ENCODE assay signal across 7 mouse cellular contexts in the genomic region with DNA sequence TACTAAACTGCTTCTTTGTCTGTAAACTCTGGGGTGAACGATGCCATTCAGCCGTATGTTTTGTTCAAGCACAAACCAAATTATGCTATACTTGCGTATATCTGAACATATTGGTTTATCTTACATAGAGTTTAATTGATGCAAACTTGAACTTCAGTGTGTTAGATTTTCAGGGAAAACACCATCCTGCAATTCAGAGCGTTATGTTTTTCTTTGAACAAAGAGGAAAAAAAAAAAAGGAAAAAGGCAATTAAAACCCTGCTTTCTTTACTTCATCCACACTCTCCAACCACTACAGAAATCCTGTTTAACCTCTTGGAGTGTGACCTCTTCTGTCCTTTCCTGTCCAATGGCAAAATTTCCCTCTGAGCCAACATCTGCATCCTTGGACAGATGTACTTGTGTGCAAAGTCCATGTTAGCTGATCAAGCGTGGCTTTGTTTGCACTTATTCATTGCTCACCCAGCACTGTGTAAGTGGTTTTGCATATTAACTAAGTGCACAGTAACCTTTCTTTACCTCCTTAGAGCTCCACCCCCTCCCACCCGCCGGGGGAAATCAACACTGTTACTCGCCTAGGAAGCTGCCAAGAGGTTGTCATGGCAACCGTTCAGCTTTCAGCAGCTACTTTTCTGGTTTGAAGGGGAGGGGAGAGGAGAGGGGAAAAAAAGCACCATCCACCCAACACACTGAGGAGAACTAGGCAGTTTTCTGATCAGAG.
A peak's percentile ranks its signal among the peaks of the same experiment; 100 is the strongest.
DNase-seq lines count a peak whose midpoint lies in the region; ATAC-seq lines count a peak whose summit lies in the region.

No protein-coding gene starts in this region.

- WGBS in midbrain, embryonic 12.5 days, result 8% methylated on average over 9 of the region's 9 CpGs

- no peak overlapping the region for H3K9ac ChIP-seq in midbrain, embryonic 12.5 days (replicated peaks)

- intact Hi-C loops in left cerebral cortex, postnatal 4 days (cut with DNase I), result no loop called here

- no peaks in the 10 kb centered on the region for H3K9me3 ChIP-seq in midbrain, embryonic 12.5 days

- H3K4me1 ChIP-seq in midbrain, embryonic 12.5 days, result peaks cover 40% of the 10 kb centered on the region

- peak overlapping the region; percentile 48 for H3K4me2 ChIP-seq in midbrain, embryonic 12.5 days (replicated peaks)

- H3K36me3 ChIP-seq in midbrain, embryonic 12.5 days, result no peaks in the 10 kb centered on the region

- peak; percentile 75 for ATAC-seq in common myeloid progenitor, adult 5-6 weeks (replicated peaks; ENCODE audit: low read depth, poor library complexity, severe bottlenecking)
- ATAC-seq in granulocyte monocyte progenitor cell, adult 5-6 weeks (replicated peaks; ENCODE audit: poor library complexity, severe bottlenecking), result peak; percentile 33
- ATAC-seq in midbrain, embryonic 12.5 days (ENCODE audit: low FRiP score, low read depth), result peak; percentile 95

- no peak overlapping the region for H3K4me3 ChIP-seq in midbrain, embryonic 12.5 days

- H3K27ac ChIP-seq in midbrain, embryonic 12.5 days (replicated peaks), result peak overlapping the region; percentile 75

- DNase-seq in adrenal gland, adult 2 months, result peak; percentile 49
- peak; percentile 94 to 96 for DNase-seq in kidney, adult 8-10 months
- peak; percentile 97 for DNase-seq in left cerebral cortex, postnatal 4 days
- peak; percentile 15 for DNase-seq in skeletal muscle tissue, adult 2 months (ENCODE audit: low read depth, low spot score)

- H3K27me3 ChIP-seq in midbrain, embryonic 12.5 days, result no peaks in the 10 kb centered on the region

Comparison
In these comparisons a context has a peak if more than half of its experiments do, and no peak if none do; other contexts are left out.
1. DNase-seq: peak in every context shown above with its lines; median percentile 97 in left cerebral cortex, postnatal 4 days; 95 in kidney, adult 8-10 months; 49 in adrenal gland, adult 2 months; 15 in skeletal muscle tissue, adult 2 months.
2. ATAC-seq: peak in every context shown above with its lines; median percentile 95 in midbrain, embryonic 12.5 days; 75 in common myeloid progenitor, adult 5-6 weeks; 33 in granulocyte monocyte progenitor cell, adult 5-6 weeks.